Mouse (Mus musculus) forebrain, postnatal 0 days (tissue): ENCODE data around the gene Anks3. TPM values are rescaled to one million over a fixed set of nuclear protein-coding genes. Genes with fewer than 3 reads are reported as not detected.

ENCODE experiments used
- ATAC-seq: fragments of 200-750 bp; cut with Nextera tagmentation; 2 replicates; pipeline ENCODE4 v1.8.0; 2017; ENCODE audit warnings: mild to moderate bottlenecking, moderate library complexity
- DNase-seq: peaks from one replicate; pipeline ENCODE4 v3.0.0-alpha.2; 2015
- H3K27ac ChIP-seq: fragments of 300-500 bp; sonication (generic); 2 replicates; pipeline ENCODE4 v1.5.1; 2014; ENCODE audit warnings: low read depth, mild to moderate bottlenecking, antibody characterized with exemption, low read length, moderate library complexity, mixed read lengths
- H3K27me3 ChIP-seq: fragments of 300-500 bp; sonication (generic); 2 replicates; pipeline ENCODE4 v1.6.1; 2014; ENCODE audit warnings: mild to moderate bottlenecking, low read length, mixed read lengths; ENCODE audit not compliant: insufficient read depth
- H3K36me3 ChIP-seq: fragments of 300-500 bp; sonication (generic); 2 replicates; pipeline ENCODE4 v1.6.1; 2014; ENCODE audit warnings: mild to moderate bottlenecking, moderate library complexity; ENCODE audit not compliant: insufficient read depth
- H3K4me1 ChIP-seq: fragments of 300-500 bp; sonication (generic); 2 replicates; pipeline ENCODE4 v1.6.1; 2014; ENCODE audit warnings: antibody characterized with exemption; ENCODE audit not compliant: insufficient read depth
- H3K4me2 ChIP-seq: fragments of 300-500 bp; sonication (generic); 2 replicates; pipeline ENCODE4 v1.6.1; 2014; ENCODE audit warnings: low read depth, mild to moderate bottlenecking, moderate library complexity
- H3K4me3 ChIP-seq: fragments of 300-500 bp; sonication (generic); 2 replicates; pipeline ENCODE4 v1.5.1; 2014; ENCODE audit warnings: low read depth, low read length, mixed read lengths
- H3K9ac ChIP-seq: fragments of 300-500 bp; sonication (generic); 2 replicates; pipeline ENCODE4 v1.6.1; 2014; ENCODE audit warnings: mild to moderate bottlenecking
- H3K9me3 ChIP-seq: fragments of 300-500 bp; sonication (generic); 2 replicates; pipeline ENCODE4 v1.6.1; 2016; ENCODE audit warnings: low read length
- CTCF ChIP-seq: sonication (generic); IDR thresholded peaks from 2 replicates; pipeline ENCODE4 v1.5.1; 2016; ENCODE audit warnings: antibody characterized with exemption, control low read depth, low read depth
- WGBS: fragments of 180-500 bp; shearing (Covaris S2); extraction: QIAGEN DNeasy Blood & Tissue Kit; methylation state at CpG from one replicate; pipeline ENCODE4 v1.1.7; 2014; 5-methylcytosine and 5-hydroxymethylcytosine counted together
- polyA plus RNA-seq: library from polyadenylated mRNA; unstranded; fragments of >200 nt; fragmentation: Nextera tagmentation; extraction: Ambion mirVana; gene quantifications from 2 replicates; pipeline ENCODE4 v1.2.1, GENCODE M21; 2015
- total RNA-seq: library from RNA; depleted of rRNA; stranded (reverse); fragments of >200 nt; gene quantifications from 2 replicates; pipeline ENCODE4 v1.2.3, GENCODE M21; 2014

Anks3 gene
- total and polyA plus RNA-seq, 2 experiments from 2014 or later: 37.6 to 55.6 TPM

DNA sequence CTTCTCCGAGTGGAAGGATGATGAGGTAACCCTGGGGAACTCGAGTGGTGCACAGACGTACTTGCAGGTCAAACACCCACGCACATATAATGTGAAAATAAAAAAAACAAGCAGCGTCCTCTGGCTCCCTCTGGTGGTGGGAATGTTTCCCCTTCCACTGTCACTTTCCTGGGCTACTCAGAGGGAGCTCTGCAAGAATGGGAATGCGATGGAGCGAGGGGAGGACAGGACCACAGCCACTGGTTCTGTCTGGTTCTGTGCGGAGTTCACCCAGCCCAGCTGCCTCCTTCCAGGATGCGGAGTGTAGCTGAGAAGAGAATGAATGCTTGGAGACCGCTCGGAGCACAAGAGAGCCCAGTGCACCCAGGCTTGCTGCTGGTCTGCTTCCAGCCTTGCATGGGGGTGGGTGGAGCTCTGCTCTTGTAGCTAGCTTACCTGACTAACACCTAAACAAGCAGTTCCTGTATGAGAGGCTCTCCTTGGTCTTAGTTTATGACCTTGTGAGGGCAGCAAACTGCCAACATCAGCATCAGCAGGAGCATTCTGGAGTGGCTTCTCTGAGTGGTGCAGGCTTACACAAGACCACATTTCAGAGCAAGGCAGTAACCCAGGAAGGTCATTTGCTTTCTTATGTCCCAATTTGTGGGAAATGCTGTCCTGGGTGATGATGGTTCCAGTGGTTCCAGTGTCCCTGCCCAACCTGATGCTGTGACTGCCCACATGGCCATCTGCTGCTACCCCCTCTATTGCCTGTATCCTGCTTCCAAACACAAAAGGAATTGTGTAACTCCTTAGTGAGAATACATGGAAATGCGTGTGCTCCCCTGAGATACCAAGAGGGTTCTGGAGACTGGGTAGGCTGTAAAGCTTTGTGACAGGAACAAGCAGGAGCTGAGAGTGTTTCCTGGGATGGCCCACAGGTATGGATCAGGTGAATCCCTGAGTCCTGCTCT, 49.9 kb downstream of the Anks3 start:
- H3K4me1 ChIP-seq: no peaks in the 10 kb centered on the region
- DNase-seq: peak; percentile 83
- no peak overlapping the region for H3K4me3 ChIP-seq
- H3K9me3 ChIP-seq: no peaks in the 10 kb centered on the region
- no peak overlapping the region for H3K4me2 ChIP-seq
- peak overlapping the region; percentile 36; the same call in 1 of the 2 replicates for H3K27ac ChIP-seq
- H3K9ac ChIP-seq: no peak overlapping the region
- TF ChIP-seq CTCF: peak; percentile 97
- no peaks in the 10 kb centered on the region for H3K27me3 ChIP-seq
- WGBS: 34% methylated on average over 12 of the region's 12 CpGs
- ATAC-seq: peak; percentile 82
- H3K36me3 ChIP-seq: peaks cover 65% of the 10 kb centered on the region

DNA sequence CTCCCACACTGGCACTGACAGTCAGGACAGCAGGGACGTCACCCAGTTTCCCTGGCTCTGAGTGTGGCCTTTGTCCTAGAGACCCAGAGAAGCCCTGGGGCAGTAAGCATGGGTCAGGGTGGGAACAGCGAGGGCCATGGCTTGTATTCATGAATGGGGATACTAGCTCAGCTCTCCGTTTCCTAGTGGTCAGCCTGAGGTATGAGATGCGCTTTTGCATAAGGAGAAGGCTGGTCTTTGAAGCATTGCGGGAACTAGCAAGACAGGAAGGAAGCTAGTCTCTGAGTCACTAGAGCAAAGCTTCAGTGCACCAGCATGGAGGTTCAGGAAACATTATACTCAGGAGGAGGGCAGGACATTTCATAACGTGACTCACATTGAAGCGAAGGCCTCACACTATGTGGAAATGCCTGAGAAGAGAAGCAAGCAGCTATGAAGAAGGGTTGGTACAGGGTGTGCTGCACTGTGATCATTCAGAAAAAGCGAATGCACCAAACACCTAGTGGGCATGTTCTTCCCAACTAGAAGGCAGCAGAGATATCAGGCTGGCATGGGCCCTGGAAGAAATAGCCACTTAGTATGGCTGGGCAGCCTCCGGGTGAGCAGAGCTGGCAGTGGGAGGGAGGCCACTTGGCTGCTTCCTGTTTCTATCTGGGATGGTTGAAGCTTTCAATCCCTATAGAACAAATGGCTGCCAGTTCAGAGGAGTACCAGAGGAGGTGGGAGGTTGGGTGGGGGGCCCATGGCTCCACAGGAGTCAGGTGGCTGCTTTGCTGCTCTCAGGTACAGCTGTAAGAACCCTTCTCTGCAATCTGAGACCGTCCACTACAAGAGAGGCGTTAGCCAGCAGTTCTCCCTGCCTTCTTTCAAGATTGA, 50.9 kb downstream of the Anks3 start:
- 75% methylated on average over 11 of the region's 11 CpGs for WGBS
- H3K4me2 ChIP-seq: no peak overlapping the region
- H3K4me1 ChIP-seq: no peaks in the 10 kb centered on the region
- ATAC-seq (peak; percentile 18), DNase-seq (no peak)
- H3K4me3 ChIP-seq: no peak overlapping the region
- H3K27ac ChIP-seq: peak overlapping the region; percentile 36
- no peak overlapping the region for H3K9ac ChIP-seq
- peak; percentile 26; the same call in 1 of the 2 replicates for TF ChIP-seq CTCF
- H3K9me3 ChIP-seq: no peaks in the 10 kb centered on the region
- no peaks in the 10 kb centered on the region for H3K27me3 ChIP-seq
- H3K36me3 ChIP-seq: peaks cover 69% of the 10 kb centered on the region

DNA sequence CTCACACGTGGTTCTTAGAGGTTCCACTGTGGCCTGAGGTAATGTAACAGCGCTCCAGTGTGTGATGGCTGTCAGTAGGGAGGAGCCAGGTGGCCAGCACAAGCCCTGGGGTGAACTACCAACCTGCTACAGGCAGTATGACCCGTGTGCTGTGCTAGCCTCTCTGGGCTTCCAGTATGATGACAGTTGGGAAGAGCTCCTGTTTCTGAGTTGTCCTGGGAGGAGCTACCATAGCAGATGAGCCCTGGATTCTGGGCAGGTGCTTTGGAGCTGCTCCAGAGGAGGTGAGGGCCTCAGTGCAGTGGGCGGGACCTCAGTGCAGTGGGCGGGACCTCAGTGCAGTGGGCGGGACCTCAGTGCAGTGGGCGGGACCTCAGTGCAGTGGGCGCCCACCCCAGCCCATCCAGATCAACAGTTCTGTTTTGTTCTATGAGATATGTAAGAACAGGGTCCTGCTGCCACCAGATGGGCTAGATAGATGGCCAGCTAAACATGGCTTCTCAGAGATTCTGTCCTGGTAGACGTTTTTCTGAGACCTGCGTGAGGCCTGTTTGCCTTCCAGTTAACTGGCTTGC, 51.8 kb downstream of the Anks3 start:
- Histone ChIP-seq H3K4me2 (no peak overlapping the region), H3K36me3 (peaks cover 66% of the 10 kb centered on the region), H3K27me3 (no peaks in the 10 kb centered on the region), H3K4me3 (no peak overlapping the region), H3K27ac (no peak overlapping the region), H3K4me1 (no peaks in the 10 kb centered on the region), H3K9ac (no peak overlapping the region), H3K9me3 (no peaks in the 10 kb centered on the region)
- 81% methylated on average over 10 of the region's 10 CpGs for WGBS
- TF ChIP-seq CTCF: no peak
- ATAC-seq: no peak
- no peak for DNase-seq

DNA sequence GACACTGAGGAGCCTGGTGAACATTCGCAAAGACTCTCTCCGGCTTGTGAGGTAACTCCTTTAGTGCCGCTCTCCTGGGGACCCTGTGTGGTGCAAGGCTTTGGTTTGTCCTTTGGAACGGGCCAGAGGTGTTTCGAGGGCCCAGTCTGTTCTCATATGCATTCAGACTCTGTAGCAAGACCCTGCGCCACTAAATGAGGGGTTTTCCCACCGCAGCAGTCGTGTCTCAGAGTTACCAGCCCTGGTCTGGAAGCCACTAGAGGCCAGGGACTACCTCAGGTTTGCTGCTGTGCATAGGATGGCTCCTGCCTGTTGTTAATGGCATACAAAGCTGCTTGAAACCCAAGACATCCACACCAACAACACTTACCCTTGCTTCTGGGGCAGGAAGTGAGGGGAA, 53.2 kb downstream of the Anks3 start:
- no peak for ATAC-seq
- Histone ChIP-seq H3K4me2 (no peak overlapping the region), H3K27me3 (no peaks in the 10 kb centered on the region), H3K9me3 (no peaks in the 10 kb centered on the region), H3K27ac (no peak overlapping the region), H3K36me3 (peaks cover 53% of the 10 kb centered on the region), H3K9ac (no peak overlapping the region), H3K4me3 (no peak overlapping the region), H3K4me1 (no peaks in the 10 kb centered on the region)
- WGBS: 91% methylated on average over 8 of the region's 8 CpGs
- no peak for DNase-seq
- TF ChIP-seq CTCF: no peak

DNA sequence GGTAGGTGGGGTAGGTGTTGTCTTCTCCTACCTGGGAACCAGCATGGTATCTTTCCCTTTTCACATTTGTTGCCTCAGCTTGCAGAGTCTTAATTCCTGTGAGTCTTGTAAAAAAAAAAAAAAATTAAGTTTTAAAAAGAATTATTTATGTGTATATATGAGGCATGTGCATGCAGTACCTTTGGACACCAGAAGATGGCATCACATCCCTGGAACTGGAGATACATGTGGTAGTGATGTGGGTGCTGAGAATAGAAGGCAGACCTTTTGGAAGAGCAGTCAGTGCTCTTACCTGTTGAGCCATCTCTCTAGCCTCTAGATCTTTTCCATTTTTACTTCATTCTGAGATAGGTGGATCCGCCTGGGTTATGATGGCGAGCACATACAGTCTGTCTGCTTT, 54.3 kb downstream of the Anks3 start:
- H3K27me3 ChIP-seq: no peaks in the 10 kb centered on the region
- WGBS: 99% methylated on average over 2 of the region's 2 CpGs
- H3K9me3 ChIP-seq: no peaks in the 10 kb centered on the region
- H3K4me2 ChIP-seq: no peak overlapping the region
- H3K27ac ChIP-seq: no peak overlapping the region
- H3K4me3 ChIP-seq: no peak overlapping the region
- H3K9ac ChIP-seq: no peak overlapping the region
- no peaks in the 10 kb centered on the region for H3K4me1 ChIP-seq
- ATAC-seq (no peak), DNase-seq (no peak)
- peaks cover 47% of the 10 kb centered on the region for H3K36me3 ChIP-seq
- TF ChIP-seq CTCF: peak; percentile 60

DNA sequence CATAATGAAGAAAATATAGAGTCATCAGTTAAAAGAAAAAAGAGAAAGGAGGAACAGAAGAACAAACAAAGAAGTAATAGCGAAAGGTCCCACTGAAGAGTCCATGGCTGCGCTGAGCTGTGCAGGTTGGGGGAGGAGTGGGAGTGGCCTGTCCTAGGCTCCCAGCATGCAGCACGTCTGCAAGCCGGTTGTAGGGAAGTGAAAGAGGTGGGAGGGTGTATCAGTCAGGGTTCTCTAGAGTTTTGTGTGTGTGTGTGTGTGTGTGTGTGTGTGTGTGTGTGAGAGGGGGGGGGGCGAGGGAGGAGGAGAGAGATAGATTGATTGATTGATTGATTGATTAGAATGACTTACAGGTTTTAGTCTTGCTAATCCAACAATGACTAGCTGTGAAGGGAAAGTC, 56.0 kb downstream of the Anks3 start:
- Histone ChIP-seq H3K4me3 (no peak overlapping the region), H3K9ac (no peak overlapping the region), H3K36me3 (peaks cover 35% of the 10 kb centered on the region), H3K4me1 (no peaks in the 10 kb centered on the region), H3K9me3 (no peaks in the 10 kb centered on the region), H3K27ac (no peak overlapping the region), H3K27me3 (no peaks in the 10 kb centered on the region), H3K4me2 (no peak overlapping the region)
- TF ChIP-seq CTCF: no peak
- ATAC-seq (no peak), DNase-seq (no peak)
- 56% methylated on average over 5 of the region's 5 CpGs for WGBS
